Comparison of ENCODE assay signal across 11 mouse cellular contexts in genomic region chr9:101863130-101863529, GRCm38 (mm10). TPM values are rescaled to one million over a fixed set of nuclear protein-coding genes. Genes with fewer than 3 reads are reported as not detected.
DNase-seq lines count a peak whose midpoint lies in the region; ATAC-seq and TF ChIP-seq lines count a peak whose summit lies in the region.
"Had no signal": no experiment of that assay in that cellular context is flagged by ENCODE, and none has a peak within 500 bp of the region (broad histone marks: within the 10 kb centered on the region; RNA-seq: fewer than 3 reads in every experiment).

No protein-coding gene starts in this region.

- no peaks in the 10 kb centered on the region for H3K36me3 ChIP-seq in kidney, postnatal 0 days (ENCODE audit: insufficient read depth, low read length)
- H3K36me3 ChIP-seq in heart, embryonic 14.5 days (ENCODE audit: control insufficient read depth, insufficient read depth, low read length), result no peaks in the 10 kb centered on the region
- H3K36me3 ChIP-seq in hindbrain, embryonic 15.5 days, result no peaks in the 10 kb centered on the region
- H3K36me3 ChIP-seq in midbrain, embryonic 15.5 days (replicated peaks), result no peaks in the 10 kb centered on the region
- H3K36me3 ChIP-seq: embryonic facial prominence, embryonic 15.5 days; liver, embryonic 12.5 days had no signal

- no peak overlapping the region for H3K27ac ChIP-seq in kidney, postnatal 0 days
- H3K27ac ChIP-seq in heart, embryonic 14.5 days (replicated peaks in 1 of 2; ENCODE audit: control insufficient read depth in 1 of 2, insufficient read depth in 1 of 2, low read depth in 2 of 2, low read length in 2 of 2), result no peak overlapping the region
- H3K27ac ChIP-seq in hindbrain, embryonic 15.5 days (replicated peaks), result peak overlapping the region; percentile 67
- H3K27ac ChIP-seq in midbrain, embryonic 15.5 days, result peak overlapping the region; percentile 64; the same call in 1 of the 2 replicates
- H3K27ac ChIP-seq: embryonic facial prominence, embryonic 15.5 days; liver, embryonic 12.5 days had no signal

- H3K27me3 ChIP-seq in kidney, postnatal 0 days (ENCODE audit: insufficient read depth, low read length), result no peaks in the 10 kb centered on the region
- H3K27me3 ChIP-seq in heart, embryonic 14.5 days (ENCODE audit: control insufficient read depth, insufficient read depth, low read length), result no peaks in the 10 kb centered on the region
- H3K27me3 ChIP-seq in hindbrain, embryonic 15.5 days, result 0 out of 2 replicates have a peak, but pooled peaks cover 5% of the 10 kb centered on the region
- no peaks in the 10 kb centered on the region for H3K27me3 ChIP-seq in midbrain, embryonic 15.5 days (replicated peaks)
- H3K27me3 ChIP-seq: embryonic facial prominence, embryonic 15.5 days; liver, embryonic 12.5 days had no signal

- no peak for ATAC-seq in kidney, postnatal 0 days (replicated peaks; ENCODE audit: low FRiP score, low read depth)
- ATAC-seq in heart, embryonic 14.5 days (ENCODE audit: insufficient number of reproducible peaks, insufficient read depth, low FRiP score, low read depth), result no peak
- peak; percentile 35; the same call in 1 of the 2 replicates for ATAC-seq in hindbrain, embryonic 15.5 days (ENCODE audit: low FRiP score, low read depth)
- 0 out of 2 replicates have a peak, but pooled peaks have one; percentile 14 for ATAC-seq in midbrain, embryonic 15.5 days (replicated peaks)
- ATAC-seq in frontal cortex, adult (ENCODE audit: low TSS enrichment), result no peak
- ATAC-seq: liver, embryonic 12.5 days had no signal

- no peak overlapping the region for H3K9ac ChIP-seq in kidney, postnatal 0 days (ENCODE audit: low read depth, low read length)
- no peak overlapping the region for H3K9ac ChIP-seq in heart, embryonic 14.5 days (ENCODE audit: low read length)
- no peak overlapping the region for H3K9ac ChIP-seq in hindbrain, embryonic 15.5 days
- H3K9ac ChIP-seq in midbrain, embryonic 15.5 days, result no peak overlapping the region
- H3K9ac ChIP-seq: embryonic facial prominence, embryonic 15.5 days; liver, embryonic 12.5 days had no signal

- no peak overlapping the region; the same call in 1 of the 2 replicates for H3K4me2 ChIP-seq in kidney, postnatal 0 days (ENCODE audit: low read length)
- H3K4me2 ChIP-seq in heart, embryonic 14.5 days (ENCODE audit: low read length), result peak overlapping the region; percentile 3; the same call in 1 of the 2 replicates
- peak overlapping the region; percentile 35 for H3K4me2 ChIP-seq in hindbrain, embryonic 15.5 days
- H3K4me2 ChIP-seq in midbrain, embryonic 15.5 days, result peak overlapping the region; percentile 19; the same call in 1 of the 2 replicates
- H3K4me2 ChIP-seq: embryonic facial prominence, embryonic 15.5 days; liver, embryonic 12.5 days had no signal

- no peaks in the 10 kb centered on the region for H3K9me3 ChIP-seq in kidney, postnatal 0 days (replicated peaks; ENCODE audit: low read length)
- no peaks in the 10 kb centered on the region for H3K9me3 ChIP-seq in heart, embryonic 14.5 days (ENCODE audit: control insufficient read depth, low read length)
- H3K9me3 ChIP-seq in hindbrain, embryonic 15.5 days, result no peaks in the 10 kb centered on the region
- H3K9me3 ChIP-seq in midbrain, embryonic 15.5 days, result no peaks in the 10 kb centered on the region
- H3K9me3 ChIP-seq: embryonic facial prominence, embryonic 15.5 days had no signal

- H3K4me3 ChIP-seq in kidney, postnatal 0 days (replicated peaks; ENCODE audit: low read depth, low read length), result no peak overlapping the region
- H3K4me3 ChIP-seq in heart, embryonic 14.5 days (ENCODE audit: control insufficient read depth in 1 of 2, insufficient read depth in 1 of 2, low read depth in 1 of 2, low read length in 2 of 2), result no peak overlapping the region
- H3K4me3 ChIP-seq in hindbrain, embryonic 15.5 days, result no peak overlapping the region
- no peak overlapping the region for H3K4me3 ChIP-seq in midbrain, embryonic 15.5 days
- H3K4me3 ChIP-seq: embryonic facial prominence, embryonic 15.5 days; liver, embryonic 12.5 days had no signal

- TF ChIP-seq CTCF in kidney, postnatal 0 days (IDR thresholded peaks at IDR 0.05; ENCODE audit: low read depth), result no peak

- WGBS in kidney, postnatal 0 days, result 60% methylated on average over 5 of the region's 5 CpGs
- 66% methylated on average over 5 of the region's 5 CpGs for WGBS in heart, embryonic 14.5 days
- WGBS in hindbrain, embryonic 15.5 days, result 54% methylated on average over 5 of the region's 5 CpGs
- 67% methylated on average over 5 of the region's 5 CpGs for WGBS in midbrain, embryonic 15.5 days

- DNase-seq in kidney, postnatal 0 days (ENCODE audit: low spot score), result peak; percentile 2
- DNase-seq in kidney, adult 9 months, result no peak
- no peak for DNase-seq in frontal cortex, adult 2 months (ENCODE audit: extremely low spot score in 1 of 2, low spot score in 1 of 2)
- DNase-seq in frontal cortex, postnatal 36 days (ENCODE audit: low spot score in 2 of 2), result no peak

- H3K4me1 ChIP-seq in kidney, postnatal 0 days (replicated peaks; ENCODE audit: insufficient read depth, low read length), result no peaks in the 10 kb centered on the region
- no peaks in the 10 kb centered on the region; a peak in 2 of 4 replicates for H3K4me1 ChIP-seq in heart, embryonic 14.5 days (ENCODE audit: control insufficient read depth in 2 of 2, insufficient read depth in 2 of 2, low read length in 2 of 2)
- peaks cover 20% of the 10 kb centered on the region for H3K4me1 ChIP-seq in hindbrain, embryonic 15.5 days (replicated peaks)
- H3K4me1 ChIP-seq in midbrain, embryonic 15.5 days, result peaks cover 24% of the 10 kb centered on the region
- H3K4me1 ChIP-seq: liver, embryonic 12.5 days had no signal

RNA-seq across cellular contexts. Expression of gene 9630041A04Rik, which starts 1.5 kb away (rescaled TPM):
- polyA plus RNA-seq in kidney, postnatal 0 days (2015; fragmentation: Nextera tagmentation; extraction: Ambion mirVana), result not detected in 2 replicates
- not detected in 2 replicates for polyA plus RNA-seq in heart, embryonic 14.5 days (2014; fragmentation: Nextera tagmentation; extraction: Ambion mirVana)
- 0.26 and 0.30 TPM in 2 replicates for polyA plus RNA-seq in hindbrain, embryonic 15.5 days (2015; fragmentation: Nextera tagmentation; extraction: Ambion mirVana)
- polyA plus RNA-seq in midbrain, embryonic 15.5 days (2015; fragmentation: Nextera tagmentation; extraction: Ambion mirVana), result 0.66 and 1.4 TPM in 2 replicates
- polyA plus RNA-seq in frontal cortex, adult 2 months (2012; rRNA removed), result not detected in 2 replicates
- polyA plus RNA-seq: embryonic facial prominence, embryonic 15.5 days; liver, embryonic 12.5 days; spleen, adult 2 months had no signal

Comparison
In these comparisons a context has a peak if more than half of its experiments do, and no peak if none do; other contexts are left out.
1. ATAC-seq: peak in hindbrain, embryonic 15.5 days (single experiment) and midbrain, embryonic 15.5 days (single experiment); none in kidney, postnatal 0 days (single experiment), heart, embryonic 14.5 days (single experiment) and frontal cortex, adult (single experiment).
2. H3K27ac ChIP-seq: peak in hindbrain, embryonic 15.5 days (single experiment) and midbrain, embryonic 15.5 days (single experiment); none in kidney, postnatal 0 days (single experiment) and heart, embryonic 14.5 days (0 of 2).